12 mouse cellular contexts compared by ENCODE assay signal in genomic region chr5:134409606-134410306, GRCm38 (mm10). TPM values are rescaled to one million over a fixed set of nuclear protein-coding genes. Genes with fewer than 3 reads are reported as not detected.
DNase-seq lines count a peak whose midpoint lies in the region; ATAC-seq lines count a peak whose summit lies in the region.
"Had no signal": no experiment of that assay in that cellular context is flagged by ENCODE, and none has a peak within 500 bp of the region (broad histone marks: within the 10 kb centered on the region; RNA-seq: fewer than 3 reads in every experiment).

No protein-coding gene starts in this region.

- no peak overlapping the region for H3K4me2 ChIP-seq in kidney, embryonic 15.5 days
- no peak overlapping the region for H3K4me2 ChIP-seq in kidney, embryonic 14.5 days (replicated peaks; ENCODE audit: low read depth, low read length)
- H3K4me2 ChIP-seq in liver, embryonic 16.5 days (ENCODE audit: low read depth, low read length): no peak overlapping the region
- H3K4me2 ChIP-seq: neural tube, embryonic 13.5 days had no signal

- no peaks in the 10 kb centered on the region for H3K9me3 ChIP-seq in kidney, embryonic 15.5 days (replicated peaks)
- no peaks in the 10 kb centered on the region for H3K9me3 ChIP-seq in kidney, embryonic 14.5 days (ENCODE audit: control insufficient read depth, low read length)
- H3K9me3 ChIP-seq in liver, embryonic 16.5 days (replicated peaks; ENCODE audit: control insufficient read depth, low read length): no peaks in the 10 kb centered on the region
- H3K9me3 ChIP-seq: neural tube, embryonic 13.5 days had no signal

- no peak overlapping the region for H3K27ac ChIP-seq in kidney, embryonic 15.5 days
- no peak overlapping the region for H3K27ac ChIP-seq in kidney, embryonic 14.5 days (ENCODE audit: low read depth, low read length)
- no peak overlapping the region for H3K27ac ChIP-seq in liver, embryonic 16.5 days (ENCODE audit: low read length)
- H3K27ac ChIP-seq: neural tube, embryonic 13.5 days had no signal

- peak; percentile 75 for ATAC-seq in kidney, embryonic 15.5 days (replicated peaks; ENCODE audit: low FRiP score)
- ATAC-seq in kidney, embryonic 14.5 days (ENCODE audit: low FRiP score, low TSS enrichment): no peak
- peak; percentile 61 for ATAC-seq in erythroid progenitor cell, adult 5-6 weeks (replicated peaks; ENCODE audit: low FRiP score, poor library complexity, severe bottlenecking)
- peak; percentile 86 for ATAC-seq in liver, embryonic 16.5 days (ENCODE audit: low read depth)
- ATAC-seq: forebrain, embryonic 16.5 days had no signal

- no peak overlapping the region for H3K9ac ChIP-seq in kidney, embryonic 15.5 days
- H3K9ac ChIP-seq in kidney, embryonic 14.5 days (ENCODE audit: low read depth, low read length): no peak overlapping the region
- H3K9ac ChIP-seq in liver, embryonic 16.5 days (ENCODE audit: low read depth, low read length): no peak overlapping the region
- H3K9ac ChIP-seq: neural tube, embryonic 13.5 days had no signal

- no peaks in the 10 kb centered on the region for H3K27me3 ChIP-seq in kidney, embryonic 15.5 days
- no peaks in the 10 kb centered on the region for H3K27me3 ChIP-seq in kidney, embryonic 14.5 days (ENCODE audit: control insufficient read depth, insufficient read depth, low read length)
- H3K27me3 ChIP-seq in liver, embryonic 16.5 days (ENCODE audit: control insufficient read depth, insufficient read depth, low read depth, low read length): no peaks in the 10 kb centered on the region
- H3K27me3 ChIP-seq: neural tube, embryonic 13.5 days had no signal

- 0 out of 2 replicates have a peak, but pooled peaks cover 2% of the 10 kb centered on the region for H3K4me1 ChIP-seq in kidney, embryonic 15.5 days
- no peaks in the 10 kb centered on the region for H3K4me1 ChIP-seq in kidney, embryonic 14.5 days (ENCODE audit: control insufficient read depth, insufficient read depth, low read length)
- peaks cover 8% of the 10 kb centered on the region for H3K4me1 ChIP-seq in liver, embryonic 16.5 days (ENCODE audit: control insufficient read depth, low read depth, low read length)
- H3K4me1 ChIP-seq: neural tube, embryonic 13.5 days had no signal

- H3K36me3 ChIP-seq in kidney, embryonic 15.5 days: peaks cover 93% of the 10 kb centered on the region
- H3K36me3 ChIP-seq in kidney, embryonic 14.5 days (ENCODE audit: control insufficient read depth, insufficient read depth, low read length): peaks cover 86% of the 10 kb centered on the region
- peaks cover 14% of the 10 kb centered on the region for H3K36me3 ChIP-seq in liver, embryonic 16.5 days (ENCODE audit: control insufficient read depth, insufficient read depth)

- DNase-seq in R1 (ENCODE audit: low read depth, low spot score): peak; percentile 86
- DNase-seq in urinary bladder, postnatal 10 days (ENCODE audit: low spot score): no peak
- DNase-seq in right cerebral cortex, postnatal 10 days (ENCODE audit: low spot score in 2 of 2): no peak
- DNase-seq: kidney, adult 11 months; layer of hippocampus, postnatal 36 days; right cerebral cortex, postnatal 14 days had no signal

- 92% methylated on average over 6 of the region's 6 CpGs for WGBS in kidney, embryonic 15.5 days
- 98% methylated on average over 6 of the region's 6 CpGs for WGBS in kidney, embryonic 14.5 days
- 62% methylated on average over 6 of the region's 6 CpGs for WGBS in liver, embryonic 16.5 days (ENCODE audit: insufficient replicate concordance)

- no peak overlapping the region for H3K4me3 ChIP-seq in kidney, embryonic 15.5 days (replicated peaks)
- H3K4me3 ChIP-seq in kidney, embryonic 14.5 days (ENCODE audit: low read length): no peak overlapping the region
- no peak overlapping the region for H3K4me3 ChIP-seq in liver, embryonic 16.5 days (ENCODE audit: low read depth, low read length)
- H3K4me3 ChIP-seq: neural tube, embryonic 13.5 days had no signal

RNA-seq across cellular contexts. Expression of gene Gtf2ird1, which starts 46.8 kb away (rescaled TPM):
- polyA plus RNA-seq in kidney, embryonic 15.5 days (2015; fragmentation: Nextera tagmentation; extraction: Ambion mirVana): 77.5 and 84.3 TPM in 2 replicates
- polyA plus RNA-seq in kidney, embryonic 14.5 days (2014; fragmentation: Nextera tagmentation; extraction: Ambion mirVana): 60.9 and 84.8 TPM in 2 replicates
- total RNA-seq in erythroid progenitor cell, adult 5-6 weeks (2015; ENCODE audit: low replicate concordance): 6.3 and 19.1 TPM in 2 replicates
- total RNA-seq in erythroid progenitor cell, adult 5-6 weeks (2017; ENCODE audit: low replicate concordance): 0.77 and 1.6 TPM in 2 replicates
- 9.9 and 11.6 TPM in 2 replicates for polyA plus RNA-seq in liver, embryonic 16.5 days (2015; fragmentation: Nextera tagmentation; extraction: Ambion mirVana)
